Mouse (Mus musculus) forebrain, postnatal 0 days (tissue): ENCODE results near the gene Faah. TPM values are rescaled to one million over a fixed set of nuclear protein-coding genes. Genes with fewer than 3 reads are reported as not detected.

ENCODE experiments used
- ATAC-seq: fragments of 200-750 bp; cut with Nextera tagmentation; 2 replicates; pipeline ENCODE4 v1.8.0; 2017; ENCODE audit warnings: mild to moderate bottlenecking, moderate library complexity
- DNase-seq: peaks from one replicate; pipeline ENCODE4 v3.0.0-alpha.2; 2015
- H3K27ac ChIP-seq: fragments of 300-500 bp; sonication (generic); 2 replicates; pipeline ENCODE4 v1.5.1; 2014; ENCODE audit warnings: low read depth, mild to moderate bottlenecking, antibody characterized with exemption, low read length, moderate library complexity, mixed read lengths
- H3K27me3 ChIP-seq: fragments of 300-500 bp; sonication (generic); 2 replicates; pipeline ENCODE4 v1.6.1; 2014; ENCODE audit warnings: mild to moderate bottlenecking, low read length, mixed read lengths; ENCODE audit not compliant: insufficient read depth
- H3K36me3 ChIP-seq: fragments of 300-500 bp; sonication (generic); 2 replicates; pipeline ENCODE4 v1.6.1; 2014; ENCODE audit warnings: mild to moderate bottlenecking, moderate library complexity; ENCODE audit not compliant: insufficient read depth
- H3K4me1 ChIP-seq: fragments of 300-500 bp; sonication (generic); 2 replicates; pipeline ENCODE4 v1.6.1; 2014; ENCODE audit warnings: antibody characterized with exemption; ENCODE audit not compliant: insufficient read depth
- H3K4me2 ChIP-seq: fragments of 300-500 bp; sonication (generic); 2 replicates; pipeline ENCODE4 v1.6.1; 2014; ENCODE audit warnings: low read depth, mild to moderate bottlenecking, moderate library complexity
- H3K4me3 ChIP-seq: fragments of 300-500 bp; sonication (generic); 2 replicates; pipeline ENCODE4 v1.5.1; 2014; ENCODE audit warnings: low read depth, low read length, mixed read lengths
- H3K9ac ChIP-seq: fragments of 300-500 bp; sonication (generic); 2 replicates; pipeline ENCODE4 v1.6.1; 2014; ENCODE audit warnings: mild to moderate bottlenecking
- H3K9me3 ChIP-seq: fragments of 300-500 bp; sonication (generic); 2 replicates; pipeline ENCODE4 v1.6.1; 2016; ENCODE audit warnings: low read length
- CTCF ChIP-seq: sonication (generic); IDR thresholded peaks from 2 replicates; pipeline ENCODE4 v1.5.1; 2016; ENCODE audit warnings: antibody characterized with exemption, control low read depth, low read depth
- WGBS: fragments of 180-500 bp; shearing (Covaris S2); extraction: QIAGEN DNeasy Blood & Tissue Kit; methylation state at CpG from one replicate; pipeline ENCODE4 v1.1.7; 2014; 5-methylcytosine and 5-hydroxymethylcytosine counted together
- polyA plus RNA-seq: library from polyadenylated mRNA; unstranded; fragments of >200 nt; fragmentation: Nextera tagmentation; extraction: Ambion mirVana; gene quantifications from 2 replicates; pipeline ENCODE4 v1.2.1, GENCODE M21; 2015
- total RNA-seq: library from RNA; depleted of rRNA; stranded (reverse); fragments of >200 nt; gene quantifications from 2 replicates; pipeline ENCODE4 v1.2.3, GENCODE M21; 2014

Faah gene
- total and polyA plus RNA-seq, 2 experiments from 2014 or later = 25.4 to 42.7 TPM

DNA sequence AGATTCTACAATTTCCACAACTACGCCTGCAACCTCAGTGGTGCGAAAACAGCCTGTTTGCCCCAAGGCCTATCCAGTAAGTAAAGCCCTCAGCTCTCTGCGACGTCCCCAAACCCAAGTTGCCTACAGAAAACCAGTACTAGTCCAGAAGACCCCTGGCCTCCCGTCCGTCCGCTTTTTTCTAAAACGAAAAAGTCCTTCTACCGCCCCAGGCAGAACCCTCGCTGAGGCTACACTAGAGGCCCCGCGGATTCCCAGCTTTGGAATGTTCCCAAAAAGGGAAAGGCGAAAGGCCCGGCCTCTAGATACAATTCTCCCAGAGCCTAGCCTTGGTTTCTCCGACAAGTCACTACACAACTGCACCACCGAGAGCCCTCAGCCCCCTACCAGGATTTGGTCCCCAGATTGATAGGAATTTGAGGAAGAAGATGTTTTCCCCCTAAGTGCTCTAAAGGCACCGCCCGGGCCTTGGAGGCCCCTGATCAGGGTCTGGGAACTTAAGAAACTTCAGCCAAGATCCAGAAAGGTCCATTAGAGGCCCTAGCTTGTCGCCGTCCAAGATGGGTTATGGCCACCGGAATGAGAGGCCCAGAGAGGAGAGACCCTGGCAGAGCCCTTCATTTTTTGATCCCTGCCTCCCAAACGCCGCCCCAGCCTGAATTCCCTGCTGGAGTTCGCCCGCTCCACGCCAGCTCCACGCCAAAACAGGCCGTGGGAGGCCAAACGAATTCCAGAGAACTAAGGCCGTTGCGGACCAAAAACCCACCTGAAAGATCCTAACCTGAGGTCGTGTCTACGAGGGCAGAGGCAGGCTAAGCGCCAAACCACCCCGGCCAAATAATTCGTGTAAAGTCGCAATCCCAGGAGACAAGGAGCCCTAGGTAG is 79.2 kb downstream of the Faah start:
- TF ChIP-seq CTCF = no peak
- Histone ChIP-seq H3K4me1 (no peaks in the 10 kb centered on the region), H3K9ac (no peak overlapping the region), H3K27me3 (peaks cover 80% of the 10 kb centered on the region), H3K27ac (no peak overlapping the region), H3K4me3 (no peak overlapping the region), H3K9me3 (no peaks in the 10 kb centered on the region), H3K4me2 (no peak overlapping the region), H3K36me3 (no peaks in the 10 kb centered on the region)
- 2% methylated on average over 37 of the region's 37 CpGs for WGBS
- no peak for ATAC-seq
- DNase-seq = peak; percentile 86

DNA sequence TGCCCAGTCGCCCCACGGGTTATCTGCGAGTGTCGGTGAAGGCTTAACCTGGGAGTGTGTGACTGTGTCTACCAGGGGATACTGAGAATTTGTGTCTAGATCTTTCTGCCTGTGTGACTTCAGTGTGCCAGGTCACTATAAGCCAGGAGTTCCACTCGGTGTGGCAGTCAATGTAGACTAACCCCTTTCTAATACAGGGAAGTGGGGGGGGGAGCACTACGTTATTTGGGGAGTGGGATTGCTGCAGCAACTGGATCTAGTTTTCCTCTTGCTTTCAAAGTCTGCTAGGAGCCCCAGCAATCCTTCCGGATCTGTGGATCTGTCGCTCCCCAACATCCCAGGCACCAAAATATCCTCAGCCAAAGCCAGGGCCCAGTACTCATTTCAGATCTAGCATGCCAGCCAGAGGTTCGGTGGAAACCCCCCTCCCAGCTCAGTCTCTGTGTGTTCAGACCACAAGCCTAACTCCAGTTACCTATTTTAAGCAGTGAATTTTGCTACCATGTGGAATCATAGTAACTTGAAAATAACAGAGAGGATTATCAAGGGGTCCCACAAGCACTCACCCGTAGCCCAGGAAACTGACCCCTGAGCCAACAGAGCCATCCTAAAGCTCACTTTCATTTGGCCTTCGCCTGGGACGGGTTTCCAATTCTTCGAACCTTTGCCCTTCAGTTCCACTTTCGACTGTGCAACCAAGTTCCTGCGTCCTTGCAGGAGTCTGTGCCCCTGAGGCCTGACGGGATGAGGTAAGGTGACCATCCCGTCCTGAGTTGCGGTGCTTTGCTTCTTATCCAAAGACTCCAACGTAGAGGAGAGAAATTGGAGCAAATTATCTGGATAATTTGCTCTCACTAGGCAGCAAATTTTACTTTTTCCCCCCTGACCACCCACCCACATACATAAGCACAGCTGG is 80.4 kb downstream of the Faah start:
- Histone ChIP-seq H3K9me3 (no peaks in the 10 kb centered on the region), H3K9ac (no peak overlapping the region), H3K27me3 (peaks cover 80% of the 10 kb centered on the region), H3K4me1 (no peaks in the 10 kb centered on the region), H3K4me3 (no peak overlapping the region), H3K27ac (no peak overlapping the region), H3K36me3 (no peaks in the 10 kb centered on the region), H3K4me2 (no peak overlapping the region)
- TF ChIP-seq CTCF = no peak
- DNase-seq = no peak
- WGBS = 5% methylated on average over 19 of the region's 19 CpGs
- ATAC-seq = no peak

GRCm38 (mm10) chr4:115936646-115937045 is 81.1 kb downstream of the Faah start:
- Histone ChIP-seq H3K27me3 (peaks cover 74% of the 10 kb centered on the region), H3K9me3 (no peaks in the 10 kb centered on the region), H3K9ac (no peak overlapping the region), H3K27ac (no peak overlapping the region), H3K4me3 (no peak overlapping the region), H3K4me1 (no peaks in the 10 kb centered on the region), H3K4me2 (no peak overlapping the region), H3K36me3 (no peaks in the 10 kb centered on the region)
- TF ChIP-seq CTCF = no peak
- WGBS = 1% methylated on average over 20 of the region's 20 CpGs
- ATAC-seq (no peak), DNase-seq (no peak)

- no peak for ATAC-seq
- Histone ChIP-seq H3K4me1 (no peaks in the 10 kb centered on the region), H3K9me3 (no peaks in the 10 kb centered on the region), H3K4me2 (no peak overlapping the region), H3K4me3 (no peak overlapping the region), H3K9ac (no peak overlapping the region), H3K27me3 (peaks cover 71% of the 10 kb centered on the region), H3K27ac (no peak overlapping the region), H3K36me3 (no peaks in the 10 kb centered on the region)
- DNase-seq = no peak
- WGBS = under 1% methylated on average over 36 of the region's 36 CpGs
- no peak for TF ChIP-seq CTCF
Observed at GRCm38 (mm10) chr4:115935835-115936581, 81.7 kb downstream of the Faah start.

DNA sequence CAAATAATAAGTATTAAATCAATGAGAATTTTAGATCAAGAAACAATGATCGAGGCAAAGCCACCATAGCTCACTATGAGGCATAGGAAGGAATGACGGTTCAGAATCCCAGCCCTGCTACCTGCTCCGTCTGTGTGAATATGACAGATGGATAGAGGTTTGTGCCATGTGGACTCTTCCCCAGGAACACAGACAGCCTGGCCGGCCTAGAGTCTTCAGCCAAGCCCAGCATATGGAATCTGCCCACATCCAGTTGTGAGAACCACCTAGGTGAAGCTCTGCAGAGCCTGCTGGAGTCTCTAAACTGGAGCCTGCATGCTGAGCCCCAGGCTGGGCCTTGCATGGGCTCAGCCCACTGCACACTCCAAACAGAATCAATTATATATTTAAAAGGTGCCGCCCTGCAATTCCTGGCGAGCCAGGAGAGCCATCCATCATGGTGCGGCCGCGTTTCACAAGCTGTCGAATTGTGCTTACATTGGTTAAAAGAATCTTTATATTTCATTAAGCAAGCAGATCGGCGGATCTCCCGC is 86.1 kb downstream of the Faah start:
- Histone ChIP-seq H3K36me3 (no peaks in the 10 kb centered on the region), H3K4me3 (no peak overlapping the region), H3K9ac (no peak overlapping the region), H3K4me1 (no peaks in the 10 kb centered on the region), H3K27me3 (peaks cover 53% of the 10 kb centered on the region), H3K4me2 (no peak overlapping the region), H3K27ac (no peak overlapping the region), H3K9me3 (no peaks in the 10 kb centered on the region)
- ATAC-seq = no peak
- no peak for TF ChIP-seq CTCF
- 48% methylated on average over 13 of the region's 13 CpGs for WGBS
- no peak for DNase-seq

GRCm38 (mm10) chr4:115927637-115928036 is 90.1 kb downstream of the Faah start:
- H3K36me3 ChIP-seq = no peaks in the 10 kb centered on the region
- no peak for DNase-seq
- WGBS = 62% methylated on average over 7 of the region's 7 CpGs
- H3K9me3 ChIP-seq = no peaks in the 10 kb centered on the region
- peaks cover 15% of the 10 kb centered on the region for H3K27me3 ChIP-seq
- ATAC-seq = no peak; the same call in 1 of the 2 replicates
- no peaks in the 10 kb centered on the region for H3K4me1 ChIP-seq
- H3K9ac ChIP-seq = no peak overlapping the region
- no peak overlapping the region for H3K4me2 ChIP-seq
- no peak for TF ChIP-seq CTCF
- H3K27ac ChIP-seq = no peak overlapping the region
- no peak overlapping the region for H3K4me3 ChIP-seq
